Mouse (Mus musculus) midbrain, embryonic 15.5 days (tissue): ENCODE measurements around the gene Nrip1. TPM values are rescaled to one million over a fixed set of nuclear protein-coding genes. Genes with fewer than 3 reads are reported as not detected.
A peak's percentile ranks its signal among the peaks of the same experiment; 100 is the strongest.
"Not testable (repeated sequence)": the region's sequence is repeated elsewhere in the genome, so short reads cannot be mapped to it uniquely, and the experiment has no call there.

Source experiments
- ATAC-seq: fragments of 200-750 bp; cut with Nextera tagmentation; replicated peaks from 2 replicates; pipeline ENCODE4 v1.8.0; 2017; ENCODE audit warnings: moderate TSS enrichment
- H3K27ac ChIP-seq: fragments of 300-500 bp; sonication (generic); 2 replicates; pipeline ENCODE4 v1.5.1; 2015; ENCODE audit warnings: mild to moderate bottlenecking, inconsistent platforms
- H3K27me3 ChIP-seq: fragments of 300-500 bp; sonication (generic); replicated peaks from 2 replicates; pipeline ENCODE4 v1.6.1; 2015; ENCODE audit warnings: inconsistent platforms
- H3K36me3 ChIP-seq: fragments of 300-500 bp; sonication (generic); replicated peaks from 2 replicates; pipeline ENCODE4 v1.6.1; 2015; ENCODE audit warnings: inconsistent platforms
- H3K4me1 ChIP-seq: fragments of 300-500 bp; sonication (generic); 2 replicates; pipeline ENCODE4 v1.6.1; 2015; ENCODE audit warnings: inconsistent platforms
- H3K4me2 ChIP-seq: fragments of 300-500 bp; sonication (generic); 2 replicates; pipeline ENCODE4 v1.6.1; 2015; ENCODE audit warnings: inconsistent platforms, mild to moderate bottlenecking, moderate library complexity
- H3K4me3 ChIP-seq: fragments of 300-500 bp; sonication (generic); 2 replicates; pipeline ENCODE4 v1.5.1; 2015; ENCODE audit warnings: mild to moderate bottlenecking, inconsistent platforms
- H3K9ac ChIP-seq: fragments of 300-500 bp; sonication (generic); 2 replicates; pipeline ENCODE4 v1.6.1; 2015; ENCODE audit warnings: mild to moderate bottlenecking, inconsistent platforms
- H3K9me3 ChIP-seq: fragments of 300-500 bp; sonication (generic); 2 replicates; pipeline ENCODE4 v1.6.1; 2016; ENCODE audit warnings: inconsistent platforms
- WGBS: fragments of 180-500 bp; shearing (Covaris S2); methylation state at CpG from one replicate; pipeline ENCODE4 v1.1.7; 2015; ENCODE audit warnings: mixed read lengths; 5-methylcytosine and 5-hydroxymethylcytosine counted together
- polyA plus RNA-seq: library from polyadenylated mRNA; unstranded; fragments of >200 nt; fragmentation: Nextera tagmentation; extraction: Ambion mirVana; gene quantifications from 2 replicates; pipeline ENCODE4 v1.2.1, GENCODE M21; 2015

Nrip1 gene
- polyA plus RNA-seq, 1 experiment from 2014 or later, result 38.3 TPM

DNA sequence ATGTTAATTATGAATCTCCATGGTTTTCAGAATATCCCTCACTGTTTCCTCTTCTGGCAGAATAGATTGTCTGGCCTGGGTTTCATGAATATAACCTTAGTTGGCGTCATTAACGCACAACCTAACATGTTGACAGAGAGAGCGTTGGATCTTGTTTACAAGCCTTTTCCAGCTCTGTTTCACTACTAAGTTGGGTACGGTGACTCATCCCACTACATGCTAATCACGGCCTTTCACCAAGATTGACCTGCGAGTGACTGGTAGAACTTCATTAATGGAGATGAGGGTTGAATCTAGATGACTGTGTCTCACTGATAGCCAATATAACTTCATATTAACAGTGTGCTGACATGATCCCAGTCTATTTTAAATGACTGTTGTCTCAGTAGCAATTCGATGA is 32.7 kb upstream of the Nrip1 start:
- WGBS, result 93% methylated on average over 7 of the region's 7 CpGs
- no peak overlapping the region for H3K27ac ChIP-seq
- no peak overlapping the region for H3K4me3 ChIP-seq
- H3K4me1 ChIP-seq, result no peaks in the 10 kb centered on the region
- no peaks in the 10 kb centered on the region for H3K27me3 ChIP-seq
- no peak overlapping the region for H3K4me2 ChIP-seq
- no peaks in the 10 kb centered on the region for H3K36me3 ChIP-seq
- H3K9ac ChIP-seq, result no peak overlapping the region
- no peak for ATAC-seq
- no peaks in the 10 kb centered on the region for H3K9me3 ChIP-seq

DNA sequence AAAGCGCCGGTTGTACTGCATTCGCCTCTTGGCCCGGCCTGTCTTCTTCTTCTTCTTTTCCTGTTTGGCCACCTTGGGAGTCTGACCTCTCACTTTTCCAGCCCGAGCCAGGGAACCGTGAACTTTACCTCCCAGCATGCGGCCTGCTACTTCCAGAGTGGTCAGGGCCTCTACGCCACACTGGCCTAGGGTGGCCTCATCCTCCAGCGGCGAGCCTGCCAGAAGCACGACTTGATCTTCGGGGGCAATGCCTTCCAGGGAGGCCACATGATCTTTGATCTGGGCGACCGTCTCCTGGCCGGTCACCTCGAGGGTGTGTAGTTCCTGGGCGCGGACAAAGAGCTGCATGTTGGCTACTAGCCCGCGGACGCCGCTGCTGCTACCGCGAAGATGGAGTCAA is 29.7 kb upstream of the Nrip1 start:
- H3K4me1 ChIP-seq, H3K27me3 ChIP-seq, H3K4me2 ChIP-seq, H3K36me3 ChIP-seq, H3K27ac ChIP-seq, H3K9ac ChIP-seq, ATAC-seq, H3K9me3 ChIP-seq, H3K4me3 ChIP-seq: not testable (repeated sequence)
- WGBS, result 95% methylated on average over 24 of the region's 24 CpGs

DNA sequence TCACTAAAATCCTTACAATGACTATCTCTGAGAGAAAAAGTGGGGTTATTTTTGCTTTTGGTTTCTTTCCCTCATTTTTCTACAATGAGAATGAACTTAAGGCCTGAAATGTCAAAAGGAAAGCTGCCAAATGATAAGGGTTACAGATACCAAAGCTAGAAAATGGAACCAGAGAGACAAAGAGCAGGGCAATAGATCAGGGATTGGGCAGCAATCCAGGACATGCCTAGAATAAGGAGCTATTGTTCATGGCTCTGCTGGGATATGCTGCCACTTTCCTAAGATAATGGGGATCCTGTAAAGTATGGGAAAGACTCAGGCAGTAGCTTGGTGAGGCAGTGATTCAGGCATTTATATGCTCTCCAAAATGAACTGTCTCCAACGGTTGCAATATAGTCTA is 22.9 kb upstream of the Nrip1 start:
- H3K9me3 ChIP-seq, result no peaks in the 10 kb centered on the region
- H3K4me3 ChIP-seq, result no peak overlapping the region
- H3K4me2 ChIP-seq, result no peak overlapping the region
- WGBS, result 65% methylated on average over 1 of the region's 1 CpGs
- no peak overlapping the region for H3K9ac ChIP-seq
- no peaks in the 10 kb centered on the region for H3K27me3 ChIP-seq
- H3K4me1 ChIP-seq, result no peaks in the 10 kb centered on the region
- no peak overlapping the region for H3K27ac ChIP-seq
- no peaks in the 10 kb centered on the region for H3K36me3 ChIP-seq
- ATAC-seq, result no peak

DNA sequence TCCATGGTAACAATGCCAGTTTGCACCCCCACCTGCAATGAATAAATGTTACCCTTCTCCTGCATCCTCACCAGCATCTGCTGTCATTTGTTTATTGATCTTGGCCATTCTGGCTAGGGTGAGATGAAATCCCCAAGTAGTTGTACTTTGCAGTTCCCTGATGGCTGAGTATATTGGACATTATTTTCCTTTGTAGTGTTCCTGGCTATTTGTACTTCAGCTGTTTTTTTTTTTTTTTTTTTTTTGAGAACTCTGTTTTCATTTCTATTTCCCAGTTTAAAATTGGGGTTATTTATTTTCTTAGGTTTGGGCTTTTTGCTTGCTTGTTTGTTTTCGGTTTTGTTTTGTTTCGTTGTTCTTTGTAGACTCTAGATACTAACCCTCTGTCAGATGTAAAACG is 19.6 kb upstream of the Nrip1 start:
- no peaks in the 10 kb centered on the region for H3K36me3 ChIP-seq
- no peaks in the 10 kb centered on the region for H3K9me3 ChIP-seq
- ATAC-seq, result no peak
- 63% methylated on average over 3 of the region's 3 CpGs for WGBS
- no peak overlapping the region for H3K4me2 ChIP-seq
- no peaks in the 10 kb centered on the region for H3K27me3 ChIP-seq
- H3K4me1 ChIP-seq, result no peaks in the 10 kb centered on the region
- H3K27ac ChIP-seq, result no peak overlapping the region
- H3K4me3 ChIP-seq, result no peak overlapping the region
- no peak overlapping the region for H3K9ac ChIP-seq

DNA sequence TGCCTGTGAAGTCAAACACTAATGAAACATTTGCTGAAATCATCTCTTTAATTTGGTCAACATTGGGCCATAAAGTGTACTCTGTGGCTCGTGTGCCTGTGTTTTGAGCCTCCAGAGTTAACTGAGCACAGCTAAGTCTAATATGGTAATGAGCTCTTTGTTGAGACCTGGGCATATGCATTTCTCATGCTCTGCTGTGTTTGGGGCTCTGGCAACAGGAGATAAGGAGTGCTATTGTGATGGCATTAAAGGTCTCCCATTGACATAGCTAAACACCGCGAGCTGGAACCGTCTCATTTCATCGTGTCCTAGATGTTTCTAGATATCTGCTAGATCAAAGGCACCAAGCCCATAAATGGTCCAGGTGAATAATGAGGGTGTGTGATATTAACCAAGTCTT is 12.9 kb upstream of the Nrip1 start:
- Histone ChIP-seq H3K4me3 (no peak overlapping the region), H3K36me3 (no peaks in the 10 kb centered on the region), H3K27ac (no peak overlapping the region), H3K27me3 (no peaks in the 10 kb centered on the region), H3K4me1 (no peaks in the 10 kb centered on the region), H3K4me2 (no peak overlapping the region), H3K9me3 (no peaks in the 10 kb centered on the region), H3K9ac (no peak overlapping the region)
- peak; percentile 74 for ATAC-seq
- 21% methylated on average over 5 of the region's 5 CpGs for WGBS

DNA sequence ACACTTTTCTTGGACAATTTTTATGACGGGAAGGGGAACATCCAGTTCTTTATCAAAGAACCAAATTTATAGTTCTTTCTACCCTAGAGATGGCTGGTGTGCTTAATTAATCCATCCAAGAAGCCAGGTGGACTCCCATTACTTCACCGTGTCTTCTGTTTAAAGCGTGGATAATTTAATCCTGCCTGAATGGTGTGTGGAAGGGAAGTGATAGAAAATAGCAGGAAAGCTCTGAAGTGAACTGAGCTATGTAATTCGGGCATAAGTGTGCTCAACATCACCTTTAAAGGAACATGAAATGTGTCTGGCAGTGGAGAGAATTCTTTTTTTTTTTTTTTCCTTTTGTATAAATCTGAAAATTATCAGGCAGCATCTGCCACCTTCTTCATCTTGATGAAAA is 12.4 kb upstream of the Nrip1 start:
- Histone ChIP-seq H3K9ac (no peak overlapping the region), H3K4me2 (no peak overlapping the region), H3K4me3 (no peak overlapping the region), H3K4me1 (no peaks in the 10 kb centered on the region), H3K36me3 (no peaks in the 10 kb centered on the region), H3K27ac (no peak overlapping the region), H3K27me3 (no peaks in the 10 kb centered on the region), H3K9me3 (no peaks in the 10 kb centered on the region)
- ATAC-seq, result no peak
- 35% methylated on average over 4 of the region's 4 CpGs for WGBS

DNA sequence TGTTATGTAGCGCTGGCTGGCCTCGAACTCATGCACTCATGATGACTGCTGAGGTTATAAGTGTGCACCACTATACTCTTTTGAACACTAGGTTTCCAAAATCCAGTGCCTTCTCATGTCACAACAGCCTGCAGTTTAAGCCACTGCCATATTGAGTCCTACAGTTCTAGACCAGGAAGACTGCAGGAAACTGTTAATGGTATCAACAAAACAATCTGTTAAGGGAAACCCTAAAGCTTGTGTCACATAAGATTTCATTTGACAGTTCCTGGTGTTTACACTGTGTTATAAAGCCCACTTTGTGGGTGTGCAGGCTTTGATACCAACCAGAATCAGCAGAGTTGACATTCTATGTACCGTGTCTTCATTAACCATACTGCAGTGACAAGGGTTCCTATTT is 3.6 kb upstream of the Nrip1 start:
- no peak overlapping the region for H3K27ac ChIP-seq
- no peak overlapping the region for H3K4me2 ChIP-seq
- H3K4me1 ChIP-seq, result peaks cover 7% of the 10 kb centered on the region; the same call in 1 of the 2 replicates
- H3K9ac ChIP-seq, result no peak overlapping the region
- 95% methylated on average over 3 of the region's 3 CpGs for WGBS
- no peak overlapping the region for H3K4me3 ChIP-seq
- no peak for ATAC-seq
- no peaks in the 10 kb centered on the region for H3K27me3 ChIP-seq
- H3K9me3 ChIP-seq, result no peaks in the 10 kb centered on the region
- no peaks in the 10 kb centered on the region for H3K36me3 ChIP-seq

DNA sequence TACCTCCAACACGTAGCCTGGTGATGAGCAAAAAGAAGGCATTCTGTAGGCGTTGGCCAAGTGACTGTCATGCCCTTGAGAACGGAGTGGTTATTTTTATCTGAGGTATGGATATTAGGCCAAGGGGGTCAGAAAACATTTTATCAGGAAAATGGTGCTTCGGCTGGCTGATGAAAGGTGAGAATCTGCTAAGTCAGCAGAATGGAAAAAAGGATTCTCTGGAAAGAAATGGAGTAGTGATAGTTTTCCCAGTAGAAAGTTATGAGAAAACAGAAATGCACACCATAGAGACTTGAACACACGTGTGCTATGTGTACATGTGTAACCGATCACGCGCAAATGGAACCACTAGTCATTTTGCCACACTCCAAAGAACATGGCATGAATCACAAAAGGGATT is 3.0 kb upstream of the Nrip1 start:
- WGBS, result 92% methylated on average over 8 of the region's 8 CpGs
- H3K4me2 ChIP-seq, result no peak overlapping the region
- ATAC-seq, result no peak
- H3K27ac ChIP-seq, result no peak overlapping the region
- H3K9ac ChIP-seq, result no peak overlapping the region
- no peaks in the 10 kb centered on the region for H3K27me3 ChIP-seq
- H3K4me3 ChIP-seq, result no peak overlapping the region
- no peaks in the 10 kb centered on the region for H3K9me3 ChIP-seq
- H3K36me3 ChIP-seq, result no peaks in the 10 kb centered on the region
- peaks cover 7% of the 10 kb centered on the region for H3K4me1 ChIP-seq

DNA sequence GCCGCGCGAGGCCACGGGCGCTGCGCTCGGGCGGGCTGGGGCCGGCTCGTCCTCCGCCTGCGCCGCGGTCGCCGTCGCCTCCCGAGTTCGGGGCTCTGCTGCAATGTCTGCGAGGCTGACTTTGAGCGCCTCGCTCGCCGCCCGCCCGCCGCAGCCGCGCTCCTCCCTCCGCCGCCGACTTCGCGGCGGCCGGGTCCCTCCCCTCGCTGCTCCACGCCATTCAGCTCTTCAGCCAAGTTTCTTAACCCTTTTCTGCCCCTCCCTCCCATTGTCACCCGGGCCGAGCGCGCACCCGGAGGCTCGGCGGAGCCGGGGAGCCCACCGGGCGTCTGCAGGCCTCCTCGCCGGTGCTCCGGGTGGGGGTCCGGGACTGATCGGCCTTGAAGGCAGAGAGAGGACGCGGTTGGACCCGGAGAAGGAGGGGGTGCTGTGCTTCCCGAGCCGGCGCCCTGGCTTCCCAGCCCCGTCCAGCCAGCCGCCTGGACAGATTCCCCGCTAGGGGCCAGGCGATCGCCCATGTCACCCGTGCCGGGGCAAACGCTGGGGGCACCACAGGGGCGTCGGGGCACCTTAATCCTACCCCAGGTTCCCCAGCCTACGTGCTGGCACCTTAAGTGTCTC is 576 bp downstream of the Nrip1 start:
- Histone ChIP-seq H3K36me3 (no peaks in the 10 kb centered on the region), H3K4me1 (peaks cover 33% of the 10 kb centered on the region), H3K4me2 (peak overlapping the region; percentile 72), H3K27me3 (no peaks in the 10 kb centered on the region), H3K4me3 (peak overlapping the region; percentile 97), H3K9ac (peak overlapping the region; percentile 88), H3K9me3 (no peaks in the 10 kb centered on the region), H3K27ac (peak overlapping the region; percentile 98)
- peak; percentile 94 for ATAC-seq
- WGBS, result under 1% methylated on average over 68 of the region's 70 CpGs

DNA sequence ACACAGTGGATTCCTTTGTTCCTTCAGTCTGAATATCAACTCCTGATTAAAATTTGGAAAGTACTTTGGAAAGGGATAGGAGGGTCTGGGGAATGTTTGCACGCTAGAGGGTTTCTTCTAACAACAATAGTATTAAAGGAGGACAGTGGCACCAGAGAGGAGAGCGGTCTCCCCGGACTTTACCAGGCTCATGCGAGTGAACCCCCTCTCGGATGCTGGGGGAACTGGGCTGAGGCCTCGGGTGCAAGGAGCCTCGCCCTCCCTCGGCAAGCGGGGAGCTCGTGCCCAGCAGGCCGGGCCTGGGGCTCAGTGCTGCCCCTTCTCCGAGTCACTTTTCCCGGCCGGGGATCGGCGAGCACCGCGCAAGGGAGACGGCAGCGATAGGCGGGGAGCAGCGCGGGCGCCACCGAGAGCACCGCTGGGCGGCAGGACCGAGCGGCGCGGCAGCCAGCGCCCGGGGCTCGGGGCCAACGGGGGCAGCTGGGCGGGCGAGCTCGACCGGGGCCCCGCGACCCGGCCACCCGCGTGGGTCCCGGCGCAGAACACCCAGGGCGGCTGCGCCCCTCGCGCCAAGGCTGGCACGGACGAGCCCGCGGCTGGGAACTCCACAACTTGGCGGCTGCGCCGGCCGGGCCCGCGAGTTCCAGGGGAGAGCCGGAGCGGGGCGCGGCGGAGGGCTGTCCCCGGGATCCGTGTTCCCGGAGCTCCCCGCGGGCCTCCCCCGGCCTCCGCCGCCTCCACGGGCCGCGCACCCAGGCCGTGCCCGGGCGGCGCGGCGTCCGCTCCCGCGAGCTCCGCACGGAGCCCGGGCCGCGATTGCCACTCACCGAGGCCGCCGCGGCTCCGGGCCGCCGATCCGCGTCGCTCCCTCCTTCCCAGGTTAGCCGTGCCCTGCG is 1.3 kb downstream of the Nrip1 start:
- Histone ChIP-seq H3K9me3 (no peaks in the 10 kb centered on the region), H3K36me3 (no peaks in the 10 kb centered on the region), H3K4me2 (peak overlapping the region; percentile 72), H3K4me3 (peak overlapping the region; percentile 97), H3K4me1 (peaks cover 33% of the 10 kb centered on the region), H3K27ac (peak overlapping the region; percentile 98), H3K9ac (peak overlapping the region; percentile 88), H3K27me3 (no peaks in the 10 kb centered on the region)
- under 1% methylated on average over 99 of the region's 102 CpGs for WGBS
- ATAC-seq, result peak; percentile 74

DNA sequence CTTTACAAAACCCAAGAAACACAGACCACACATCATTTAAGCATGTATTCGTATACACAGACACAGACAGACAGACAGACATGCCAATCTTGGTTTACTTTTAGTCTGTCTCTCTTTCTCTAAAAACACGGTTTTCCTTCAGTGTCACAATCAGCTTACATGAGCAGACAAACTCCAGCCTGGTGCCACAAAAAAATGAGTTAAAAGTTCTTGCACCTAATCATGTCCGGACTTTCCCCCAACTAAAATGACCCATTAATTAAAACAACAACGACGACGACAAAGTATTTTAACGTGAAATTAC is 2.1 kb downstream of the Nrip1 start:
- peak overlapping the region; percentile 72 for H3K4me2 ChIP-seq
- 3% methylated on average over 7 of the region's 7 CpGs for WGBS
- no peaks in the 10 kb centered on the region for H3K9me3 ChIP-seq

DNA sequence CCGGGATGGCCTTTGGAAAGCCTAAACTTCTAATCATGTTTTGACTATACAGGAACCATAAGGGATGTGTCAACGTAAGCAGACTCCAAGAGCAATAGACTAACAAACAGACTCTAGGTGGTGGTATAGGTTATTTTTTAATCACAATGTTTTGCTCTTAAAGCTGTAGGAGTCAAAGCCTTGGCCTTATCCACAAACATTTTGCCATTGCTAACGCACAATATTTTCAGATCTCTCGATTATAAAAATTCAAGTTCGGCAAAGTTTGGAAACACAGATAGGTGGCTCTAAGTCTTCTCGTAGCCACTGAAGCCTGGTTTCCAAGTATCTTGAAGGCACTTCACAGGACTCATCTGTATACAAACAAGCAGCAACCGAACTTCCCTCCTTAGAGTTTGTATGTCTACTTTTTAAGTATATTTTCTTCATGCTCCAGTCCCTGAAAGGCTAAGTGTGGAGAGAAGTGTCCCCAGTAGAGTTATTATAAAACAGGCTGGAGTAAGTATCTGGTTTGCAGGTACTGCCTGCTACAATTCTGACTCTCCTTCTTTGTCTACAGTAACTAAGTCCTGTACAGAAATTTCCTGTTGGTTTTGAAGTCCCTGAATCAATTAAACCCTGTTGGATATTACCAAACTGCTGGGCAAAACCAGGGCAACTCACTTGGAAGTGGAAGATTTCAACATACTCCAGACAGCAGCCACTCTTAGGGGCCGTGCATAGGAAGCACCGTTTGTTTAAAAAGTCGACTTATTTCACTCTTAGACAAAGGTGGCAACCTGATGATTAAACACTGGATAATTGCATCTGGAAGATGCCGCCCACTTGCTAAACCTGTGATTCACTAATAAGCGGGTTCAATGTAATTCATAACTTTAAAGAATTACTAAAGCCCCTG is 2.7 kb downstream of the Nrip1 start:
- H3K27ac ChIP-seq, result no peak overlapping the region
- no peak overlapping the region; the same call in 1 of the 2 replicates for H3K9ac ChIP-seq
- H3K4me1 ChIP-seq, result peaks cover 33% of the 10 kb centered on the region
- peak overlapping the region; percentile 97 for H3K4me3 ChIP-seq
- H3K9me3 ChIP-seq, result no peaks in the 10 kb centered on the region
- H3K4me2 ChIP-seq, result peak overlapping the region; percentile 72
- WGBS, result 36% methylated on average over 12 of the region's 12 CpGs
- ATAC-seq, result no peak
- no peaks in the 10 kb centered on the region for H3K36me3 ChIP-seq
- no peaks in the 10 kb centered on the region for H3K27me3 ChIP-seq

More for the DNA sequence above, 2.1 kb downstream of the Nrip1 start:
- Histone ChIP-seq H3K4me3 (peak overlapping the region; percentile 97), H3K27ac (no peak overlapping the region; the same call in 1 of the 2 replicates), H3K27me3 (no peaks in the 10 kb centered on the region), H3K9ac (peak overlapping the region; percentile 88; the same call in 1 of the 2 replicates), H3K4me1 (peaks cover 33% of the 10 kb centered on the region), H3K36me3 (no peaks in the 10 kb centered on the region)
- ATAC-seq, result no peak
